Mouse (Mus musculus): Measurements from ENCODE around the gene Mief1. TPM values are rescaled to one million over a fixed set of nuclear protein-coding genes. Genes with fewer than 3 reads are reported as not detected.
A peak's percentile ranks its signal among the peaks of the same experiment; 100 is the strongest.

Gene Mief1
- total RNA-seq, 2 experiments from 2014 or later: 31.0 to 32.2 TPM

DNA sequence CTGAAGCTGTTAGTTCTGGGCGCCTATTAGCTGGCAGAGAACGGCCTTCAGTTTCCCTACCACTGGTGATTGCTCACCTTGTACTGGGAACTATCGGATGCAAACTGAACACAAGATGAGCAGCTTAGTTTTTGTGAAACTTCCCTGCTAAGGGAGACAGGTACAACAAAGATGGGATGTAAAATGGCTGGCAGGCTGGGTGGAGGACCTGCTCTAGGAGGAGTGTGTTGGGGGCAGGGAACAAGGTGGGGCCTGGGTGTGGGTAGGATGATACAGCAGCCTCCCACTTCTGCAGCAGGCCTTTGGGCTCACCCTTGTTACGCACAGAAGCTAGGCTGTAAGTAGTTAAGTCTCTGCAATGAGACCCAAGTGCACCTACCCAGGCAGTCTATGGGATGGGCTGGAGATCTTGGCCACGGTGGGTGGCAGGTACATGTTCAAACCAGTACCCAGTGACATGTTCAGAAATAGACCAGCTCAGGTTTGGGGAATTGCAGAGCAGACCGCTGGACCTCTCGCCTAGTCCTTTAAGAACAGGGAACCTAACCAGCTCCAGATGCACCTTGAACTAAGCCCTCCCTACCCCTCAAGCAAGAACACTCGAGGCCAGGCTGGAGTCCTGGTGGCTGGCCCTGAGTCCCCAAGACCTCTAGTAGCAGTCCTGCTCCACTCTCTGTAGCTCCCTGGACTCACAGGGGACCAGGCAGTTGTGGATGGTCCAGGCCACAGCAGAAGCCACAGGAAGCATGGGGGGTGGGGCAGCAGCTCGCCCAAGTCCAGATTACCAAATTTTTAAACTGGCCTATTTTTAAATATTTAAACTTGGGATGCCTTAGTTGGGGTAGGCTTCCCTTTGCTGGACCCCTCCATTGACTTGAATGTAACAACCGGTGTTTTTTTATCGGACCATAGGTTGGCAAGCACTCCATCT lies 24.7 kb downstream of the Mief1 start:
- Histone ChIP-seq H3K27ac (peak overlapping the region; percentile 39; the same call in 1 of the 2 replicates), H3K4me3 (no peak overlapping the region)
- TF ChIP-seq CTCF (conservative IDR thresholded peaks at IDR 0.05): no peak
- DNase-seq (ENCODE audit: low spot score in 2 of 2): no peak

DNA sequence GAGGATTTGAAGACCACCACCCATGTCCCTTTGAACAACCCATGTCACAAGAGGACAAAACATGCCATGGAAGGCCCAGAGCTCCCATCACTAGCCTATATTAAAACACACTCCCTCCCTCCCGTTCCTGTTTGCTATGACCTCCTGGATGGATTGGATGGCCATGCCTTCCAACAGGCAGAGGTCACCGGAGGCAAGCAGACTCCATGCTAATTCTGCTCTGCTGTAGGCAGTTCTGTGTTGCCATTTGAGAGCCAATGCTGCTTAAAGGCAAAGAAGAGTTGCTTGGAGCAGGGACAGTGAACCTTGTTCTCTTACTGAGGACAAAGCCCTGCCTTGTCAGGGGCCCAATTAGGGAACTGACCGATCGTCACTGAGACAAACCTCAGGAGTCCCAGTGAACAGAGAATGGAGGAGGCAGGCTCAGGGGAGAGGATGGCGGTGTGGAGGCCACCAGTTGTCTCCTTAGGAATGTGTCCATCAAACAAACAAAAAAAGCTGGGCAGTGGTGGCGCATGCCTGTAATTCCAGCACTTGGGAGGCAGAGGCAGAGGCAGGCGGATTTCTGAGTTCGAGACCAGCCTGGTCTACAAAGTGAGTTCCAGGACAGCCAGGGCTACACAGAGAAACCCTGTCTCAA lies 25.7 kb downstream of the Mief1 start:
- no peak overlapping the region for H3K4me3 ChIP-seq
- TF ChIP-seq CTCF (conservative IDR thresholded peaks at IDR 0.05): no peak
- no peak for DNase-seq (ENCODE audit: low spot score in 2 of 2)
- no peak overlapping the region for H3K27ac ChIP-seq

DNA sequence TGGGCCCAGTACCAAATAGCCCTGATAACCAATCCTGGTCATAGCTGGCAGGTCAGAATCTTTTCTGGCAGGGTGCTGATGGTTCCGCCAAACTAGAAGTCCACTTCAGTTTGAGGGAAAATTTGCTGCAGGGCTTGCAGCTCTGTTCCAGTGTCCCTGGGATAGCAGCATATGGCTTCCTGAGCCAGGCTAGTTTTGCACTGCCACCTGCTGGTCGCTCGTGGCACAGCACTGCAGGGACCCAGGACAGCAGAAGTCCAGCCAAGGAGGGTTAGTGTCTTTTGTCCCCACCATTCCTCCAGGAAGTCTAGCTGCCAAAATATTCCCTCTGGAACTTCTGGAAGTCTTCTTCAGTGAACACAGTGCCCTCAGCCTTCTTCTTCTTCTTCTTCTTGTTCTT lies 26.9 kb downstream of the Mief1 start:
- Histone ChIP-seq H3K4me3 (no peak overlapping the region), H3K27ac (no peak overlapping the region)
- DNase-seq (ENCODE audit: low spot score in 2 of 2): peak; percentile 81 to 93
- TF ChIP-seq CTCF (conservative IDR thresholded peaks at IDR 0.05): peak; percentile 95

DNA sequence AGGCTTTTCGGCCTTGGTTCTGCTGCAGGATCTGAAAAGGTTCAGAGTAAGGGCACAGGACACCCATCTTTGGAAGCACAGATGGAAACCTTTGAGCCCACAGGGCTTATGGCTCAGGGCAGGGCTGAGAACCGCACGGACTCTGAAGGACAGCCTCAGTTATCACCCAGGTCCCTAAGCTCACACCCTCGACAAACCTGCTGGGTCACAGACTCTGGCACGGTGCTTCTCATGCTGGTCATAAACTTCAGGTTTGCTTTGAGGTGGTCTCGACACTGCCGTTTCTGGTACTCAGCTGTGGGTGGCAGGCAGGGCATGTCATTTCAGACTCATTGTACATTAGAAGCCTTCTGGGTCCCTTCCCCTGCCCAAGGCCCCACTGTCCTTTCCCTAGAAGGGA lies 27.3 kb downstream of the Mief1 start:
- Histone ChIP-seq H3K27ac (no peak overlapping the region), H3K4me3 (no peak overlapping the region)
- TF ChIP-seq CTCF (conservative IDR thresholded peaks at IDR 0.05): no peak; the same call in none of the 2 replicates
- DNase-seq (ENCODE audit: low spot score in 2 of 2): no peak

DNA sequence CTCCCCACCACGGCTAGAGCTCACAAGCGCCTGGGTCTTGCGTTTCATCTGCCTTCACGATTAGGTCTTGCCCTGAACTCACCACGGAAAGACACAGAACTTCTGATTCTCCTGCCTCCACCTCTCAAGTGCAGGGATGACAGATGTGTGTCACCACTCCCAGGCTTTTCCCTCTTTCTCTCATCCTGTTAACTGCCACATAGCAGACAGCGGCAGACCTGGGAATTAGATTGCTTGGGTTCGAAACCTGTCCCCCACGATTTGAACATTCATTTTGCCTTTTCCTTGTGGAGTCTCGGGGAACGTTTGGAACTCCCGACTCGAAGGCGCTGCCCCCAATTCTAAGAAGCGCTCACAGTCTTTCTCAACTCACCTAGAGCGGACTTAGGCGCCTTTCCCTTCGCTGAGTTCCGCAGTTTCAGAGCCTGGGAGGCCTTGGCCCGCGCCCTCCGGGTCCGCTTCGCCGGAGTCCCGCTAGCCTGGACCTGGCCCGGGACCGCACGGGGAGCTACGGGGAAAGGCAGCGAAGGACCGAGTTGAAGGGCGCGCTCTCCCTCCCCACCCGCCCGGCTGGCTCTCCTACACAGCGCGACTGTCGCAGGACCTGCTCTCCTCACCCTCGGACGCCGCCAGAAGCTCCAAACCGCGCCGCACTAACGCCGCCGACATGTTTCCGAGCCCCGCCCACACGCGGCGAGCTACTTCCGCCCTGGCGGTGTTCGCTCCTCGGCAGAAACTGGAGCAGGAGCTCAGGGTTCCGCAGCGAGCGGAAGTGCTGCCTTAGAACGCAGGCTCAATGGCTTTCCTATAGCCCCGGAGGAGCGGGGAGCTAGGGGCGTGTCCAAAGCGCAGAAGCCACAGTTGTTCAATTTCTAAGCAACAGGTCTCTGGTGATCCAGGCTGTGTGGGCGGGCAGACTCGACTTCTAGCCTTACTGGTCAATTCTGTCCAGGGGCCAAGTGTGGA lies 30.1 kb downstream of the Mief1 start, which contains the start of gene Rps19bp1:
TSS of gene Rps19bp1 (minus strand) at position 706 of the 966 bp plus-strand sequence.
- DNase-seq (ENCODE audit: low spot score in 2 of 2): peak; percentile 87 to 90
- peak within 1 kb of the TSS; percentile 88 for H3K27ac ChIP-seq
- TF ChIP-seq CTCF (conservative IDR thresholded peaks at IDR 0.05): no peak

DNA sequence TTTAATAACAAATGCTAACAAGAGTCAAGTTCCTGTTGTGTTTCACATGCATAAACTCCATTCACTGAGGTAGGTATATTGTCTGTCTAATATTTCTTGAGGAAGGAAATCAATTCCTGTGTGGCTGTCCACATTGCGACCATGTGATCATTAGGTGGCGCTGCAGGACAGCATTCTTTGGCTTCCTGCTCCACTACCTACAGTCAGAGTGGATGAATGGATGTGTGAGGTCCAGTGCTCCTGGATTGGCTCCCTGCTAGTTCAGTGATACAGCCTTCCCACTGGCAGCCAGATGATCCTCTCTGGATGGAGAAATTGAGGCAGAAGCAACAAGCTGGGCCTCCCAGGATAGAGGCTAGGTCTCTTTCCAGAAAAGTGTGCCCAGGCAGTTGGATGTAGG lies 32.5 kb downstream of the Mief1 start:
- DNase-seq (ENCODE audit: low spot score in 2 of 2): peak; percentile 81 to 82

More for the DNA sequence above, 30.1 kb downstream of the Mief1 start, which contains the start of gene Rps19bp1:
- H3K4me3 ChIP-seq: peak within 1 kb of the TSS; percentile 92

DNA sequence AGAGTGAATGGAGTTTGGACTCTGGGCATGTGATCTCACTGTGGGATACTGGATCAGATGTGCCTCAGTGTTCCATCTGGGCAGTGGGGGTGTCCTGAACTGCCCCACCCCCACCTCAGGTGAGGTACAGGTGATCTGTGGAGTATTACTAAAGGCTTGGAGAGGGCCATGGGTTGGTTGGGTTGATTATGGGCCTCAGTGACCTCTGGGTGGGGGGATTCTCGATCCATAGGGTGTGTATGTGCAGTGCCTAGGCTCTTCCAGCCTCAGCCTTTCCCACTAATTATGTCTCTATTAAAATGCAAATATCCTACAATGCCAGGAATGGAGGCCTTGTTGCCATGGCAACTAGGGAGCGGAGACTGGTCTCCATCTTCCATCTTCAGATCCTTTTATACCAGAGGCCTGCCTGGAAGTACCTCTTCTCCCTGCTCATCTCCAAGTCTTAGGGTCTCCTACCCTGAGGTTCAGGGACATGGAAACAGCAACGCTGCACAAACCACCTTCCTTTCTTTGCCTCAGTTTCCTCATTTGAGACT lies 38.1 kb downstream of the Mief1 start:
- H3K27ac ChIP-seq: no peak overlapping the region
- TF ChIP-seq CTCF (conservative IDR thresholded peaks at IDR 0.05): no peak
- no peak for DNase-seq (ENCODE audit: low spot score in 2 of 2)
- no peak overlapping the region for H3K4me3 ChIP-seq

More for the DNA sequence above, 32.5 kb downstream of the Mief1 start:
- Histone ChIP-seq H3K27ac (no peak overlapping the region), H3K4me3 (no peak overlapping the region)
- TF ChIP-seq CTCF (conservative IDR thresholded peaks at IDR 0.05): peak; percentile 92

DNA sequence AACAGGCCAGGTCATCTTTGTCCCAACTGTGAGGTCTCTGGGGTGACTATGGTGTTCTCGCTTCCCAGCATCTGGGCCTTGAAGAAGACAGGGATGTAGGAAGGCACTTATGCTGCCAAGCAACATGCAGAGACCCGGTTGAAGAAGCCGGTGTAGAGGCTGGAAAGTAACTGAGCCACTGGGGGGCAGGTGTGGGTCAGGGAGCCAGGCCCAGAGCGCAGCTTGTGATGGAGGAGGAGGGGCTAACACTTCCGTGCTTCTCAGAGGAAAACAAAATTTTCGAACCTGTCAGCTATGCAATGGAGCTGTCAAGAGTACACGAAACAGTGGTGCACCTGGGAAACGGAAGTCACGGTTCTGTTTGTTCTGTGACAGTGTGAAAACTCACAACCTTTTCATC lies 43.3 kb downstream of the Mief1 start:
- Histone ChIP-seq H3K4me3 (no peak overlapping the region), H3K27ac (no peak overlapping the region)
- DNase-seq (ENCODE audit: low spot score in 2 of 2): no peak
- TF ChIP-seq CTCF (conservative IDR thresholded peaks at IDR 0.05): peak; percentile 51

DNA sequence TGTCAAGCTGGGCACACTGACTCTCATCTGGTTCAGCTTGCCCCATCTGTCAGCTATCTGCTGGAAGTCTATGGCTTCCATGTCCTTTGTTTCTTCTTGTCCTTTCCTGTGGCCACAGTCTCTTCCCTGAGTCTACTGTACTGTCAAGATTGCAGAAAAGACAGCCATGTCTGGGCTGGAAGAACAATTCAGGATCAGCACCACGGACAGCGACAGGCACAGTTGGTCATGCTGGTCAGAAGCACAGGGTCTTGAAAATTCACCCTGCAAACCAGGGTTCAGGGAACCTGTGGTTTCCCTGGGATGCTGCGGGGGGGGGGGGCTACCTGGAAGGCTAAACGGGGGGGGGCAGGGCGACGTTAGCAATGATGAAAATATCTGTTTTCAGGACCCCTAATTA lies 43.8 kb downstream of the Mief1 start:
- DNase-seq (ENCODE audit: low spot score in 2 of 2): no peak
- H3K4me3 ChIP-seq: no peak overlapping the region
- no peak for TF ChIP-seq CTCF (conservative IDR thresholded peaks at IDR 0.05)
- no peak overlapping the region for H3K27ac ChIP-seq

DNA sequence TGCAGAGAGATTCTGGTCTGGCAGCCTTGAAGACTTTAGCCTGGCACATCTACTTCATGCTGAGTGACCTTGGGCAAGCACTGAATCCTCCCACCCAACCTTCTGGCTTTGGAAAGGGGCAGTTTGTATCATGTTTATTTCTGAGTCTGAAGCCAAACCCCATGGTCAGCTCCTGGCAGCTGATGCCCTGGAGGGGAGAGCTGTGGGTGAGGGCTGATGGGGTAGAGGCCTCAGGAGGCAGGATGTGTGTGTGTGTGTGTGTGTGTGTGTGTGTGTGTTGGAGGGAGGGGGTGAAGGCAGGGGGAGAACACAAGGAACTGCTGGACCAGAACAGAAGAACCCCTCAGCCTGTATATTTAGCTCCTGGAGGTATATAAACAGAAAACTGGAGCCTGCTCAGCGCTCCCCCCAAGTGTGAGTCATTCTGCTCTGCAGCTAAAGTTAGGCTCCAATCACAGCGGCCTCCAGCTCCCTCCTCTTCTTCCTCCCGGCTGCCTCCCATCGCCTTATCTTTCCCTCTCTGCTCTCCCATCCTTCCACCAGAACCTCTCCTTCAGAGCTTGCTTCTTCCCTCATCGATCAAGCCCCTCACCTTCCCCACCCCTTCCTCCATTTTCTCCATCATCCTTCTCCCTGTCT lies 44.4 kb downstream of the Mief1 start:
- peak; percentile 56 to 68 for DNase-seq (ENCODE audit: low spot score in 2 of 2)
- Histone ChIP-seq H3K4me3 (no peak overlapping the region), H3K27ac (peak overlapping the region; percentile 57)
- TF ChIP-seq CTCF (conservative IDR thresholded peaks at IDR 0.05): no peak

DNA sequence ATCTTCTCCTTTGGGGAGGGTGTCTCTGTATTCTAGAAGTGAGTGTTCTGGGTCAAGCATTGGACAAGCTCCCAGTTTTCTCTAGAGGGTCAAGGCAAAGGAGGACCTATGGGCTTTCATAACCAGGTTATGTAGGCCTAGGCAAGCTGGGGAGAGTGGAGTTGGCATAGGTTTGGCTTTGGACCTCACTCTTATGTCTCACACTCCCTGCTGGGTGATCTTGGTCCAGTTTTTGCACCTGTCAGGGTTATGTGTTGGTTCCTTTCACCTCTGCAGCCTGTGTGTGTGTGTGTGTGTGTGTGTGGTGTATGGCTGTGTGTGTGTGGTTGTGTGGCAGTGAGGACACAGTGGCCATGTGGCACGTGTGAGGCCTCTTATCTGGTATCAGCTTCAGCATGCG lies 45.2 kb downstream of the Mief1 start:
- no peak for DNase-seq (ENCODE audit: low spot score in 2 of 2)
- no peak for TF ChIP-seq CTCF (conservative IDR thresholded peaks at IDR 0.05)
- no peak overlapping the region for H3K27ac ChIP-seq

DNA sequence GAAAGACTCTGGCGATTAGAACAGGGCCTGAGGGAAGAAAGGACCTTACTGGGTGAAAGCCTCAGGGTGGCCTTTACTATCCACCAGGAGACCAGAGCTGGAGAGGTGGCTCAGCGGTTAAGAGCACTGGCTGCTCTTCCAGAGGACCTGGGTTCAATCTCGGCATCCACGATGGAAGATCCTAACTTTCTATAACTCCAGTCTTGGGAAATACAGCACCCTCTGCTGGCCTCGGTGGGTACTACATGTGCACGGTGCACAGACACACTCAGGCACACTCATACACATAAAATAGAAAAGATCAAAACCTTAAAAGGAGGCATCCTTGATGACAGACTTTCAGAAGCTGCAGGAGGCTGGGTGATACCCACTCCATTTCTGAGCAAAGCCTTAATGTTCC lies 46.8 kb downstream of the Mief1 start:
- DNase-seq (ENCODE audit: low spot score in 2 of 2): peak in 1 of 2 experiments; percentile 47
- TF ChIP-seq CTCF (conservative IDR thresholded peaks at IDR 0.05): peak; percentile 81
- Histone ChIP-seq H3K4me3 (no peak overlapping the region), H3K27ac (no peak overlapping the region)

More for the DNA sequence above, 45.2 kb downstream of the Mief1 start:
- no peak overlapping the region for H3K4me3 ChIP-seq

Data from layer of hippocampus, adult 2 months (tissue).